Mouse (Mus musculus) cerebellum, postnatal 14 days (tissue): ENCODE results near the gene Dhps.
"Not testable (repeated sequence)": the region's sequence is repeated elsewhere in the genome, so short reads cannot be mapped to it uniquely, and the experiment has no call there.

Source experiments
- DNase-seq, 2 experiments: peaks; one replicate each; pipeline ENCODE4 v3.0.0; 2021; ENCODE audit warnings: mixed read lengths in 2 of 2

Gene Dhps

DNA sequence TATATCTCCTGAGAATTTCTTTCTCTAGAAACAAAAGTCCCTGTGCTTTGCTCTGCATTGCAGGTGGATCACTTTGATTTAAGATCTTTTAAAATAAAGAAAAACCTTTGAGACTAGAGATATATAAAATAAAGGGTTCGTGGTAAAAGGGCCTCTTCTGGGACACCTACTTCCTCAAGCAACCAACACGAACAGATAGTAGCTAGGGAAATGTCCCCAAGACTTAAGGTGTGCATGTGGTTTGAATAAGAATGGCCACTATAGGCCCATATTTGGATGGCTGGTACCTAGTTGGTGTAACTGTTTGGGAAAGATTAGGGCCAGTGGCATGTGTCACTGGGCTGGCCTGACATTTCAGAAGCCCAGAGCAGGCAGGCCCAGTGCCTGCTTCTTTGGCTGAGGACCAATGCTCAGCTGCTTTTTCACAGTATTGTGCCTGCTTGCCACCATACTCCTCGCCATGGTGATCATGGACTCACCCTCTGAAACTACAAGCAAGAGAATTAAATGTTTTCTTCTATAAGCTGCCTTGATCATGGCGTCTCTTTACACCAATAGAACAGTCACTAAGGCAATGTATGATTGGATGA, 28.6 kb downstream of the Dhps start:
- DNase-seq = no peak

- DNase-seq = no peak
Observed at GRCm38 (mm10) chr8:85113241-85113640, 41.7 kb downstream of the Dhps start.

DNA sequence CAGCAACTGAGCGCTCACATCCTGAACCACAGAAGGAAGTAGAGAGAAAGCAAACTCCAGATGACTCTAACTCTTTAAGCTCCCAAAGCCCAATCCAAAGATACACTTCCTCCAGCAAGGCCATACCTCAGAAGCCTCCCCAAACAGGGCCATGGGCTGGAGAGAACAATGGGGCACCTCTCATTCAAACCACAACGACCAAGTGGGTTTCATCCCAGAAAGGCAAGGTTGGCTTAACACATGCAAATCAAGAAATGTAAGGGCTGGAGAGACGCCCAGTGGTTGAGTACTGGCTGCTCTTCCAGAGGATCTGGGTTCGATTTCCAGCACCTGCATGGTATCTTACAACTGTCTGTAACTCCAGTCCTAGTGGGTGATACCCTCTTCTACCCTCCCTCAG, 43.9 kb downstream of the Dhps start:
- no peak for DNase-seq

DNA sequence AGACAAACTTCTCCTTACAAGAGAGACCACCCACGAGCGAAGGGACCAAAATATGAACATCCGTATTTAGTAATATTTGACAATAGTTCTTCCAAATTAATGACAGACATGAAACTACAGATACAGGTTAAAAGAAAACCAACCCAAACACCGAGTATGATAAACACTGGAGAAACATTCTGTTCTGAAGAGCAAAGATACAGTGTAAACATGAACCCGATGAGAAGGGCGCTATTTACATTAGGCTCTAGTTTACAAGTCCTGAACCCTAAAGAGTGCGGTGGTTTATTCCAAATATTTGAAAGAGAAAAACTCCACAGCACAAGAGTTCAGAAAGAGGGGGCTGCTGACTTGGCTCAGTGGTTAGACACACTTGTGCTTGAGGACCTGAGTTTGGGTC, 45.4 kb downstream of the Dhps start:
- no peak for DNase-seq

GRCm38 (mm10) chr8:85119052-85119981, 47.8 kb downstream of the Dhps start:
- peak; percentile 89 to 90 for DNase-seq

DNA sequence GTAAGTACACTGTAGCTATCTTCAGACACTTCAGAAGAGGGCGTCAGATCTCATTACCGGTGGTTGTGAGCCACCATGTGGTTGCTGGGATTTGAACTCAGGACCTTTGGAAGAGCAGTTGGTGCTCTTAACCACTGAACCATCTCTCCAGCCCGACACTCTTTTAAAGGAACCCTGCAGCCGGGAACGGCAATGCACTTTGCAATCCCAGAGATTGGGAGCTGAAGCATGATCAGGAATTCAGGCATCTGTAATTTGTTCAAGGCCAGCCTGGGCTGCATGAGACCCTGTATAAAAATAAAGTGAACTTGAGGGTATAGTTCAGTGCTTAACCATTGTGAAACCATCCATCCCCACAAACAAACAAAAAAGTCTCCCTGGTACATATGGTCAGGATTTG, 48.7 kb downstream of the Dhps start:
- not testable (repeated sequence) for DNase-seq

- no peak for DNase-seq
Observed at GRCm38 (mm10) chr8:85122995-85123394, 51.4 kb downstream of the Dhps start, which contains the start of gene Zfp791. Zfp791 (minus strand) TSS chr8:85123095.

GRCm38 (mm10) chr8:85123691-85124090, 52.1 kb downstream of the Dhps start:
- no peak for DNase-seq
